Mouse (Mus musculus) thymus, adult 18-20 months (tissue): ENCODE data around the gene Gm28048.

Source experiments
- DNase-seq, 2 experiments: peaks; one replicate each; pipeline ENCODE4 v3.0.0; 2022; ENCODE audit warnings: mixed read lengths in 2 of 2

Gm28048 gene

GRCm38 (mm10) chr11:22981984-22982757 lies at the start of gene Gm28048, which contains the start of gene Commd1:
Gene Gm28048 (minus strand): TSS chr11:22982090.
Gene Commd1 (minus strand): TSS chr11:22982382.
- peak; percentile 87 to 89 for DNase-seq

DNA sequence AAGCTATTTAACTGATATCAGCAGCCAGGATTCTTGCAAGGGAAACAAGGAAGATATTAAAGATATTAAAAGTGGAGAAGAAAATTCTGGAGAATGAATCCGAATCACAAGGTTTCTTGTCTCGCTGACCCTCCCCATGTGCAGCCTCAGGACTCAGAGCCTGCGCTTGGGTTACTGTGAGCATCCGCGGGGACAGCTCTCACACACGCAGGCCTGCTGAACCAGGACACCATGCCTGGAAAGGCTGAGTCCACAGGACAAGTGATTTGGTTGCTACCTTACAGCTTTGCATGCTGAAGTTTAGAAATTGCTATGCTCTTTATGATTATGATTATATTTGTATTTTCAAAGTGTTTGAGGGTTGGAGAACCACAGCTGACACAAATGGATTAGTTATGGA lies 47.5 kb upstream of the Gm28048 start:
- DNase-seq, result no peak

DNA sequence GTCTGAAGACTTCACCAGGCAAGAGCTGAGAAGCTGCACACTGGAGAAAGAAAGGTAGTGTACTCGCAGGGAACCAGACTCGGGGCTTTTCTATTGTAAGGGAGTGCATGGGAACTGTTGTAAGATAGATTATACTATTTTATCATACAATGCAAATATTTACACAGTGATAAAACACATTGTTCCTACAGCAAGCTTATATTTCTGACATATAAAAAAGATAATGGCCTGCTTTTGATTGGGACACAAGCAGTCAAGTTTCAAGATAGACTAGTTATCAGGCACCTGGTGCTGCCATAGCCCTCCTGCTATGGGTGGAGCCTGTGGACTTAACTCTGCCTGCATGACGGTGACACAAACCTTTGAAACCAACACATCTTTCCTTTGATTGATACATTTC lies 47.1 kb upstream of the Gm28048 start:
- DNase-seq, result no peak

DNA sequence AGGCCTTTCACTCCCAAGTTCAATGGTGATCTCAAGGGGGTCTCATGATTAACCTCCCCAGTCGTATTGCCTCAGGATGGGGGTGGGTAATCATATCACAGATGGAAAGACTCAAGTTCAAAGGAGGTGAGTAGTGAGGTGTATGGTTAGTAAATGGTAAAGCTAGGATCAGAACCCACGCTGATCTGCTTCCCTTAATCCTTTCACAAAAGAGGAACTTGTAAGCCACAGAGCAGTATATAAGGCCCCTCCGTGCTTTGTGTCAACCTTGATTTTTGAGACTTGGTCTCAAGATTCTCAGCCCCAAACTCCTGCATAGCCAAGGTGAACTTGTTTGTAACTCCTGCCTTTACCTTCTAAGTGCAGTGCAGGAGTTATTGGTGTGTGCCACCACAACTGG lies 42.3 kb upstream of the Gm28048 start:
- no peak for DNase-seq

GRCm38 (mm10) chr11:23023155-23023554 lies 41.3 kb upstream of the Gm28048 start:
- no peak for DNase-seq

GRCm38 (mm10) chr11:23020841-23021240 lies 39.0 kb upstream of the Gm28048 start:
- DNase-seq, result no peak

- no peak for DNase-seq
Observed at GRCm38 (mm10) chr11:23020116-23020770, 38.4 kb upstream of the Gm28048 start.

- DNase-seq, result no peak
Observed at GRCm38 (mm10) chr11:23017943-23018342, 36.1 kb upstream of the Gm28048 start.

GRCm38 (mm10) chr11:23014996-23015395 lies 33.1 kb upstream of the Gm28048 start:
- DNase-seq, result no peak

- DNase-seq, result no peak
Observed at GRCm38 (mm10) chr11:23013580-23014294, 31.8 kb upstream of the Gm28048 start.

GRCm38 (mm10) chr11:23013096-23013495 lies 31.2 kb upstream of the Gm28048 start:
- DNase-seq, result no peak

DNA sequence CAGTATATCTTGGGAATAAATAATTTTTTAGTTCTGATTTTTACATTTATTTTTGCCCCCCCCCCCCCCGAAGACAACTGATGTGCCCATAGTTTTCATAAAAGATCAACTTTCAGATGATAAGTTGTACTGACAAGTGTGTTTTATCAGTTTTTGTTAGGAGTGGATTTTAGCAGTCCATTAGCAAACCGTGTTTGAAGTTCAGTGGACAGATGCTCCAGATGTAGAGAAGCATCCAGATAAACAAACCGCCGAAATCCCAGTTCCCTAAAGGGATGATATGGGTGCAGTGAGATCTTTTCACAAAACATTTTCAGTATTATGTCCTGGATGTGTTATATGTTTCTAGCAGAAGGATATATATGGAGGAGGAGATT lies 26.9 kb upstream of the Gm28048 start:
- no peak for DNase-seq

- DNase-seq, result peak; percentile 47 to 55
Observed at GRCm38 (mm10) chr11:23008181-23008823, 26.4 kb upstream of the Gm28048 start.

DNA sequence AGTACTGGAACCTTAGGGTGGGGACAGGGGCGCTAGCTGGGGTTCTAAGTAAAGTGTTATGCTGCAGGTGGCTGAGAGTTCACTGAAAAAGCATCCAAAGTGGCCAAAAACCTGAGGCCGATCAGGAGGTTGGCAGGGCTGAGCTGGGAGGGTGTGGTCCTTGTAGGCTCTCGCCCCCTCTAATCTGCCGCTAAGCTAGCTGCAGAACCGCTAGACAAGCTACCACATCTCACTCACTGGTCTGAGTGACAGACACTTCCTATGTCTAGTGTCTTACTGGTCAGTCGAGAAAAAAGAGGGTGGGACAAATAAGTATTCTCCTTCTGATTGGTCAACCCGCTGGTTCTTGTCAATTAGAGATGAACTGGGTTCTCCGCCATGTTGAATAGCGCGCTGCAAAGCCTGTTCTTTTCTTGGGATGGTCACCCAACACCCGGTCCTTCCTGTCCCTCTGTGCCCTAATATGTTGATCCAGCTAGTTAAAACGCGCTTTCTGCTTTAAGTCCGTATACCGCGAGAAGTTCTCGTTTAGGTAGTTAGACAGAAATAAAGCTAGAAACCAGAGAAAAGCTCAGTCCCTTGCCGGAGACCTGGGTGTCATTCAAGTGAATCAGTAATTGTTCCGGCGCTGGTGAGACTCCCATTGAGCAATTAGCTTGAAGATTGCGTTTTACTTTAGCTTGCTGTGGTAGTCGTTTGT lies 25.7 kb upstream of the Gm28048 start, which contains the start of gene Fam161a:
Gene Fam161a, plus strand, starts transcription at position 51 of the 700 bp plus-strand sequence.
- DNase-seq, result peak in 1 of 2 experiments; percentile 25

GRCm38 (mm10) chr11:23007166-23007480 lies 25.2 kb upstream of the Gm28048 start:
- no peak for DNase-seq

DNA sequence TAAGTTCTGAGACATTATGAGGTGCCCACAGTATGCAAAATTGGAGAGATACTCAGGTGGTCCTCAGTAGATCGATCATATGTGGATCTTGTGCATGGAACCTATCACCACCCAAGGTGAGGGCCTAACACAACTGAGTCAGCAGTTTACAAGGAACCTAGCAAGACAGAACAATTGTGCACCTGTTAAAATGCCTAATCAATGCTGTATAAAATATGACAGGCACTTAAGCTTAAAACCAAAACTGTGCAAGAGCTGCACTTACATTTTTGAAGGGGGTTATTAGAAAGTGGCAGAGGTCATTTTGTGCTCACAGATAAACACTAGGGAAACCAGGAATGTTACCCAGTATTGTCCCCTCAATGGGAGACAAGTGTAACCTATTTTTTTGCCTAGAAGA lies 23.4 kb upstream of the Gm28048 start:
- DNase-seq, result no peak

DNA sequence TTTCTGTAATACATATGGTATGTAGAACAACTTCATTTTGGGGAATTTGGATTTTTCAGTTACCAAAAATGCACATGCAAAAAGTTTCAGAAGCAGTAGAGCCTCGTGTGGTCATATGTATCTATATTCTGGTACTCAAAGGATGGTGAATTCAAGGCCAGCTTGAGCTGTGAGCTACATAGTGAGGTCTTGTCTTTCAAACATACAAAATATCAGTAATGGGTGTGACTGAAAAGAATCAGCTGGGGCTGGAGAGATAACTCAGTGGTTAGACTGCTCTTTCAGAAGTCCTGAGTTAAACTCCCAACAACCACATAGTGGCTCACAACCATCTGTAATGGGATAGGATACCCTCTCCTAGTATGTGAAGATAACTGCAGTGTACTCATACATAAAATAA lies 16.4 kb upstream of the Gm28048 start:
- no peak for DNase-seq

- no peak for DNase-seq
Observed at GRCm38 (mm10) chr11:22995461-22995860, 13.6 kb upstream of the Gm28048 start.

- DNase-seq, result no peak
Observed at GRCm38 (mm10) chr11:22994271-22994670, 12.4 kb upstream of the Gm28048 start.

DNA sequence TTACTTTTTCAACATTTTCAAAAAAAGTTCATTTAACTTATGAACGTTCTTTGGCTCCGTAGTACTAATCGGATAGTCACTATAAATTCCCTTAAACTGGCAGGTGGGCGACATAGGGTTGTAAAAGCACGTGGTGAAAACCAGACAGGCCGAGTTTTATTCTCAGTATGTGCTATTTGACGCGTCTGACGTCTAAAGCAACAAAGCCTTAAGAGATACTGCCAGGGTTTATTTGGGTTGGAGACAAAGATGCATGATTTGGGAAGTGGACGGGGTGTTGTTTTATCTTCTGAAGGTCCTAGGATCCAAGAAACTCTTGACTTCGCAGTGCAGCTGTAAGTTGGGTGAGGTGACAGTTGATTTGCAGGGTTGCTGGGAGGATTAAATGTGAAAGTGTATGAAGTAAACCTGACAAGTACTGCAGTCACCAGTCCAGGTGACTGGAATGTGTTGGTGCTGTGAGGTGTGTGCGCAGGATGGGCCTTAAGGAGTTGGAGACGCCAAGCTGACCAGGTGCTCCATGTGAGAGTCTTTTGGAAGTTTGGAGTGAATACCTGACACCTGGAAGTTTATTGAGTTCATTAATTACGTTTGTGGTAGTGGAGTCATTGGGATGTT lies 9.4 kb upstream of the Gm28048 start:
- no peak for DNase-seq

- DNase-seq, result peak; percentile 80 to 81
Observed at GRCm38 (mm10) chr11:22990393-22991126, 8.7 kb upstream of the Gm28048 start, which contains the start of gene Cct4. Gene Cct4 (plus strand): TSS chr11:22990519.
